Mouse (Mus musculus): ENCODE measurements around the gene Nrp1.

The Nrp1 gene

GRCm38 (mm10) chr8:128417956-128418796, 59.8 kb downstream of the Nrp1 start:
- no peak for DNase-seq (ENCODE audit: low spot score in 2 of 2)

GRCm38 (mm10) chr8:128419984-128420383, 61.6 kb downstream of the Nrp1 start:
- DNase-seq (ENCODE audit: low spot score in 2 of 2): no peak

GRCm38 (mm10) chr8:128420402-128420801, 62.0 kb downstream of the Nrp1 start:
- DNase-seq (ENCODE audit: low spot score in 2 of 2): no peak

- no peak for DNase-seq (ENCODE audit: low spot score in 2 of 2)
These were observed 65.4 kb downstream of the Nrp1 start for GRCm38 (mm10) chr8:128423813-128424212.

- DNase-seq (ENCODE audit: low spot score in 2 of 2): no peak
These were observed 66.4 kb downstream of the Nrp1 start for GRCm38 (mm10) chr8:128424626-128425333.

- no peak for DNase-seq (ENCODE audit: low spot score in 2 of 2)
These were observed 68.7 kb downstream of the Nrp1 start for GRCm38 (mm10) chr8:128427071-128427470.

GRCm38 (mm10) chr8:128428971-128429370, 70.6 kb downstream of the Nrp1 start:
- no peak for DNase-seq (ENCODE audit: low spot score in 2 of 2)

- DNase-seq (ENCODE audit: low spot score in 2 of 2): no peak
These were observed 72.7 kb downstream of the Nrp1 start for GRCm38 (mm10) chr8:128431082-128431481.

GRCm38 (mm10) chr8:128435749-128436148, 77.3 kb downstream of the Nrp1 start:
- no peak for DNase-seq (ENCODE audit: low spot score in 2 of 2)

GRCm38 (mm10) chr8:128437156-128437825, 78.9 kb downstream of the Nrp1 start:
- no peak for DNase-seq (ENCODE audit: low spot score in 2 of 2)

- no peak for DNase-seq (ENCODE audit: low spot score in 2 of 2)
These were observed 83.0 kb downstream of the Nrp1 start for GRCm38 (mm10) chr8:128441407-128441806.

GRCm38 (mm10) chr8:128445596-128445995, 87.2 kb downstream of the Nrp1 start:
- DNase-seq (ENCODE audit: low spot score in 2 of 2): no peak

- DNase-seq (ENCODE audit: low spot score in 2 of 2): no peak
These were observed 88.2 kb downstream of the Nrp1 start for GRCm38 (mm10) chr8:128446636-128447035.

GRCm38 (mm10) chr8:128447320-128447719, 88.9 kb downstream of the Nrp1 start:
- no peak for DNase-seq (ENCODE audit: low spot score in 2 of 2)

- DNase-seq (ENCODE audit: low spot score in 2 of 2): no peak
These were observed 92.1 kb downstream of the Nrp1 start for GRCm38 (mm10) chr8:128450390-128451032.

- no peak for DNase-seq (ENCODE audit: low spot score in 2 of 2)
These were observed 92.7 kb downstream of the Nrp1 start for GRCm38 (mm10) chr8:128451121-128451520.

- no peak for DNase-seq (ENCODE audit: low spot score in 2 of 2)
These were observed 95.1 kb downstream of the Nrp1 start for GRCm38 (mm10) chr8:128453471-128453870.

GRCm38 (mm10) chr8:128454026-128454425, 95.6 kb downstream of the Nrp1 start:
- no peak for DNase-seq (ENCODE audit: low spot score in 2 of 2)

- no peak for DNase-seq (ENCODE audit: low spot score in 2 of 2)
These were observed 98.9 kb downstream of the Nrp1 start for GRCm38 (mm10) chr8:128457277-128457676.

- no peak for DNase-seq (ENCODE audit: low spot score in 2 of 2)
These were observed 101.3 kb downstream of the Nrp1 start for GRCm38 (mm10) chr8:128459704-128460103.

GRCm38 (mm10) chr8:128461716-128462115, 103.3 kb downstream of the Nrp1 start:
- DNase-seq (ENCODE audit: low spot score in 2 of 2): no peak

- DNase-seq (ENCODE audit: low spot score in 2 of 2): no peak
These were observed 104.8 kb downstream of the Nrp1 start for GRCm38 (mm10) chr8:128463162-128463561.

All from thymus, postnatal 10 days (tissue).